8 mouse cellular contexts compared by ENCODE assay signal in genomic region chr3:89339416-89339815, GRCm38 (mm10). TPM values are rescaled to one million over a fixed set of nuclear protein-coding genes. Genes with fewer than 3 reads are reported as not detected.
DNase-seq lines count a peak whose midpoint lies in the region; ATAC-seq lines count a peak whose summit lies in the region.

No protein-coding gene starts in this region.

- no peaks in the 10 kb centered on the region for H3K9me3 ChIP-seq in embryonic facial prominence, embryonic 12.5 days
- H3K9me3 ChIP-seq in intestine, embryonic 14.5 days (ENCODE audit: control insufficient read depth, low read length): no peaks in the 10 kb centered on the region
- H3K9me3 ChIP-seq in limb, embryonic 11.5 days (ENCODE audit: control insufficient read depth, low read length): no peaks in the 10 kb centered on the region

- H3K4me1 ChIP-seq in embryonic facial prominence, embryonic 12.5 days: peaks cover 46% of the 10 kb centered on the region
- peaks cover 35% of the 10 kb centered on the region for H3K4me1 ChIP-seq in intestine, embryonic 14.5 days (replicated peaks; ENCODE audit: control insufficient read depth, insufficient read depth, low read length)
- H3K4me1 ChIP-seq in limb, embryonic 11.5 days (ENCODE audit: control insufficient read depth, insufficient read depth, low read length): peaks cover 28% of the 10 kb centered on the region

- peak; percentile 56 to 69 for DNase-seq in left cerebral cortex, adult 18-20 months (ENCODE audit: low spot score in 2 of 2)
- no peak for DNase-seq in left cerebral cortex, adult 11 months (ENCODE audit: low spot score)
- peak; percentile 44 for DNase-seq in T-cell, adult 2 months (ENCODE audit: low spot score)
- DNase-seq in intestine, embryonic 14.5 days (ENCODE audit: low spot score): peak; percentile 93
- peak; percentile 92 for DNase-seq in limb, embryonic 11.5 days (ENCODE audit: low spot score)
- DNase-seq in natural killer cell, adult 2 months (ENCODE audit: low spot score in 2 of 2): peak; percentile 42 to 67
- peak; percentile 61 to 71 for DNase-seq in thymus, postnatal 36 days

- peak overlapping the region; percentile 97 for H3K27ac ChIP-seq in embryonic facial prominence, embryonic 12.5 days
- H3K27ac ChIP-seq in intestine, embryonic 14.5 days (ENCODE audit: low read depth): peak overlapping the region; percentile 34; the same call in 1 of the 2 replicates
- no peak overlapping the region for H3K27ac ChIP-seq in limb, embryonic 11.5 days (replicated peaks; ENCODE audit: low read depth, low read length)

- no peak for ATAC-seq in embryonic facial prominence, embryonic 12.5 days (ENCODE audit: insufficient number of reproducible peaks, insufficient read depth, low FRiP score, low TSS enrichment)
- no peak for ATAC-seq in intestine, embryonic 14.5 days (replicated peaks; ENCODE audit: low FRiP score, low TSS enrichment, low read depth)
- ATAC-seq in limb, embryonic 11.5 days (ENCODE audit: insufficient number of reproducible peaks, low FRiP score, low TSS enrichment, low read depth): no peak

- H3K4me2 ChIP-seq in embryonic facial prominence, embryonic 12.5 days (replicated peaks): peak overlapping the region; percentile 86
- H3K4me2 ChIP-seq in intestine, embryonic 14.5 days (ENCODE audit: low read length): no peak overlapping the region
- H3K4me2 ChIP-seq in limb, embryonic 11.5 days (ENCODE audit: low read depth, severe bottlenecking): peak overlapping the region; percentile 3; the same call in 1 of the 2 replicates

- H3K27me3 ChIP-seq in embryonic facial prominence, embryonic 12.5 days: no peaks in the 10 kb centered on the region
- no peaks in the 10 kb centered on the region for H3K27me3 ChIP-seq in intestine, embryonic 14.5 days (replicated peaks; ENCODE audit: control insufficient read depth, insufficient read depth, low read length)
- H3K27me3 ChIP-seq in limb, embryonic 11.5 days (ENCODE audit: control insufficient read depth, insufficient read depth, low read length): no peaks in the 10 kb centered on the region

- H3K4me3 ChIP-seq in embryonic facial prominence, embryonic 12.5 days: 0 out of 2 replicates have a peak overlapping the region, but pooled peaks have one; percentile 91
- H3K4me3 ChIP-seq in intestine, embryonic 14.5 days (ENCODE audit: low read depth, low read length): no peak overlapping the region
- H3K4me3 ChIP-seq in limb, embryonic 11.5 days (ENCODE audit: low read depth, low read length): no peak overlapping the region

- 30% methylated on average over 8 of the region's 8 CpGs for WGBS in embryonic facial prominence, embryonic 12.5 days
- WGBS in intestine, embryonic 14.5 days: 19% methylated on average over 8 of the region's 8 CpGs
- WGBS in limb, embryonic 11.5 days: 22% methylated on average over 8 of the region's 8 CpGs

- H3K9ac ChIP-seq in embryonic facial prominence, embryonic 12.5 days: no peak overlapping the region
- H3K9ac ChIP-seq in intestine, embryonic 14.5 days (ENCODE audit: low read length): no peak overlapping the region
- H3K9ac ChIP-seq in limb, embryonic 11.5 days (ENCODE audit: low read length): no peak overlapping the region

- peaks cover 32% of the 10 kb centered on the region for H3K36me3 ChIP-seq in embryonic facial prominence, embryonic 12.5 days
- H3K36me3 ChIP-seq in intestine, embryonic 14.5 days (ENCODE audit: control insufficient read depth, insufficient read depth, low read length): peaks cover 18% of the 10 kb centered on the region
- H3K36me3 ChIP-seq in limb, embryonic 11.5 days (ENCODE audit: control insufficient read depth, insufficient read depth, low read length): peaks cover 3% of the 10 kb centered on the region; the same call in 1 of the 2 replicates

RNA-seq across cellular contexts. Expression of gene Efna4, which starts 1.6 kb away (rescaled TPM):
- total RNA-seq in left cerebral cortex, adult 18-20 months (2021): under 1 TPM in 1 of 2 experiments, not detected in 1; 0.28 TPM
- polyA plus RNA-seq in embryonic facial prominence, embryonic 12.5 days (2016; fragmentation: Nextera tagmentation; extraction: Ambion mirVana): 47.1 and 48.8 TPM in 2 replicates
- polyA plus RNA-seq in intestine, embryonic 14.5 days (2014; fragmentation: Nextera tagmentation; extraction: Ambion mirVana): 20.6 and 22.2 TPM in 2 replicates
- 46.9 and 48.9 TPM in 2 replicates for polyA plus RNA-seq in limb, embryonic 11.5 days (2014; fragmentation: Nextera tagmentation; extraction: Ambion mirVana)

RNA-seq across cellular contexts. Expression of gene Adam15, which starts 10.4 kb away (rescaled TPM):
- total RNA-seq in left cerebral cortex, adult 18-20 months (2021): 100 to 1,000 TPM in 1 of 2 experiments, 10 to 100 TPM in 1; 99.8 to 102 TPM
- 42.7 and 45.5 TPM in 2 replicates for polyA plus RNA-seq in embryonic facial prominence, embryonic 12.5 days (2016; fragmentation: Nextera tagmentation; extraction: Ambion mirVana)
- 30.4 and 31.0 TPM in 2 replicates for polyA plus RNA-seq in intestine, embryonic 14.5 days (2014; fragmentation: Nextera tagmentation; extraction: Ambion mirVana)
- polyA plus RNA-seq in limb, embryonic 11.5 days (2014; fragmentation: Nextera tagmentation; extraction: Ambion mirVana): 17.8 and 21.0 TPM in 2 replicates

RNA-seq across cellular contexts. Expression of gene Efna3, which starts 16.7 kb away (rescaled TPM):
- 10 to 100 TPM; 58.3 to 60.8 TPM for total RNA-seq in left cerebral cortex, adult 18-20 months (2021)
- 12.8 and 15.8 TPM in 2 replicates for polyA plus RNA-seq in embryonic facial prominence, embryonic 12.5 days (2016; fragmentation: Nextera tagmentation; extraction: Ambion mirVana)
- 13.2 and 15.3 TPM in 2 replicates for polyA plus RNA-seq in intestine, embryonic 14.5 days (2014; fragmentation: Nextera tagmentation; extraction: Ambion mirVana)
- 13.9 and 19.3 TPM in 2 replicates for polyA plus RNA-seq in limb, embryonic 11.5 days (2014; fragmentation: Nextera tagmentation; extraction: Ambion mirVana)

RNA-seq across cellular contexts. Expression of gene Dcst2, which starts 22.4 kb away (rescaled TPM):
- total RNA-seq in left cerebral cortex, adult 18-20 months (2021): under 1 TPM; 0.19 to 0.42 TPM
- 0.13 and 0.38 TPM in 2 replicates for polyA plus RNA-seq in embryonic facial prominence, embryonic 12.5 days (2016; fragmentation: Nextera tagmentation; extraction: Ambion mirVana)
- 0.35 and 0.40 TPM in 2 replicates for polyA plus RNA-seq in intestine, embryonic 14.5 days (2014; fragmentation: Nextera tagmentation; extraction: Ambion mirVana)
- 0.23 and 0.28 TPM in 2 replicates for polyA plus RNA-seq in limb, embryonic 11.5 days (2014; fragmentation: Nextera tagmentation; extraction: Ambion mirVana)

RNA-seq across cellular contexts. Expression of gene Dcst1, which starts 25.6 kb away (rescaled TPM):
- total RNA-seq in left cerebral cortex, adult 18-20 months (2021): not detected
- polyA plus RNA-seq in embryonic facial prominence, embryonic 12.5 days (2016; fragmentation: Nextera tagmentation; extraction: Ambion mirVana): 0.32 and 0.57 TPM in 2 replicates
- polyA plus RNA-seq in intestine, embryonic 14.5 days (2014; fragmentation: Nextera tagmentation; extraction: Ambion mirVana): 0.15 and 0.34 TPM in 2 replicates
- polyA plus RNA-seq in limb, embryonic 11.5 days (2014; fragmentation: Nextera tagmentation; extraction: Ambion mirVana): 0.37 and 0.44 TPM in 2 replicates
